Mouse (Mus musculus): ENCODE results near the gene Celf2.

Celf2 gene

GRCm38 (mm10) chr2:6743173-6743572 lies 766.2 kb downstream of the Celf2 start:
- no peak for DNase-seq (ENCODE audit: low read depth in 1 of 2, low spot score in 2 of 2)

GRCm38 (mm10) chr2:6739998-6740668 lies 769.2 kb downstream of the Celf2 start:
- no peak for DNase-seq (ENCODE audit: low read depth in 1 of 2, low spot score in 2 of 2)

GRCm38 (mm10) chr2:6732026-6732425 lies 777.3 kb downstream of the Celf2 start:
- DNase-seq (ENCODE audit: low read depth in 1 of 2, low spot score in 2 of 2), result no peak

GRCm38 (mm10) chr2:6730860-6731259 lies 778.5 kb downstream of the Celf2 start:
- no peak for DNase-seq (ENCODE audit: low read depth in 1 of 2, low spot score in 2 of 2)

GRCm38 (mm10) chr2:6729984-6730383 lies 779.4 kb downstream of the Celf2 start:
- DNase-seq (ENCODE audit: low read depth in 1 of 2, low spot score in 2 of 2), result no peak

- no peak for DNase-seq (ENCODE audit: low read depth in 1 of 2, low spot score in 2 of 2)
Measured at GRCm38 (mm10) chr2:6728840-6729252, 780.5 kb downstream of the Celf2 start.

GRCm38 (mm10) chr2:6727366-6727765 lies 782.0 kb downstream of the Celf2 start:
- no peak for DNase-seq (ENCODE audit: low read depth in 1 of 2, low spot score in 2 of 2)

GRCm38 (mm10) chr2:6726071-6726470 lies 783.3 kb downstream of the Celf2 start:
- DNase-seq (ENCODE audit: low read depth in 1 of 2, low spot score in 2 of 2), result no peak

GRCm38 (mm10) chr2:6723602-6724001 lies 785.8 kb downstream of the Celf2 start:
- peak; percentile 38 to 41 for DNase-seq (ENCODE audit: low read depth in 1 of 2, low spot score in 2 of 2)

GRCm38 (mm10) chr2:6721460-6722401 lies 787.6 kb downstream of the Celf2 start:
- DNase-seq (ENCODE audit: low read depth in 1 of 2, low spot score in 2 of 2), result peak; percentile 40 to 56

- peak in 1 of 2 experiments; percentile 33 for DNase-seq (ENCODE audit: low read depth in 1 of 2, low spot score in 2 of 2)
Measured at GRCm38 (mm10) chr2:6720753-6721459, 788.5 kb downstream of the Celf2 start.

- DNase-seq (ENCODE audit: low read depth in 1 of 2, low spot score in 2 of 2), result no peak
Measured at GRCm38 (mm10) chr2:6718864-6719263, 790.5 kb downstream of the Celf2 start.

GRCm38 (mm10) chr2:6717953-6718352 lies 791.4 kb downstream of the Celf2 start:
- no peak for DNase-seq (ENCODE audit: low read depth in 1 of 2, low spot score in 2 of 2)

- DNase-seq (ENCODE audit: low read depth in 1 of 2, low spot score in 2 of 2), result no peak
Measured at GRCm38 (mm10) chr2:6715562-6715961, 793.8 kb downstream of the Celf2 start.

GRCm38 (mm10) chr2:6713529-6713928 lies 795.8 kb downstream of the Celf2 start:
- no peak for DNase-seq (ENCODE audit: low read depth in 1 of 2, low spot score in 2 of 2)

GRCm38 (mm10) chr2:6710687-6711430 lies 798.5 kb downstream of the Celf2 start:
- no peak for DNase-seq (ENCODE audit: low read depth in 1 of 2, low spot score in 2 of 2)

GRCm38 (mm10) chr2:6707959-6708519 lies 801.3 kb downstream of the Celf2 start:
- no peak for DNase-seq (ENCODE audit: low read depth in 1 of 2, low spot score in 2 of 2)

- DNase-seq (ENCODE audit: low read depth in 1 of 2, low spot score in 2 of 2), result no peak
Measured at GRCm38 (mm10) chr2:6707276-6707675, 802.1 kb downstream of the Celf2 start.

GRCm38 (mm10) chr2:6705929-6706739 lies 803.2 kb downstream of the Celf2 start:
- no peak for DNase-seq (ENCODE audit: low read depth in 1 of 2, low spot score in 2 of 2)

- DNase-seq (ENCODE audit: low read depth in 1 of 2, low spot score in 2 of 2), result no peak
Measured at GRCm38 (mm10) chr2:6705475-6705874, 803.9 kb downstream of the Celf2 start.

Data from monocyte, adult 2 months (primary cell).